Mouse (Mus musculus): ENCODE measurements around the gene Dnajc21.

DNA sequence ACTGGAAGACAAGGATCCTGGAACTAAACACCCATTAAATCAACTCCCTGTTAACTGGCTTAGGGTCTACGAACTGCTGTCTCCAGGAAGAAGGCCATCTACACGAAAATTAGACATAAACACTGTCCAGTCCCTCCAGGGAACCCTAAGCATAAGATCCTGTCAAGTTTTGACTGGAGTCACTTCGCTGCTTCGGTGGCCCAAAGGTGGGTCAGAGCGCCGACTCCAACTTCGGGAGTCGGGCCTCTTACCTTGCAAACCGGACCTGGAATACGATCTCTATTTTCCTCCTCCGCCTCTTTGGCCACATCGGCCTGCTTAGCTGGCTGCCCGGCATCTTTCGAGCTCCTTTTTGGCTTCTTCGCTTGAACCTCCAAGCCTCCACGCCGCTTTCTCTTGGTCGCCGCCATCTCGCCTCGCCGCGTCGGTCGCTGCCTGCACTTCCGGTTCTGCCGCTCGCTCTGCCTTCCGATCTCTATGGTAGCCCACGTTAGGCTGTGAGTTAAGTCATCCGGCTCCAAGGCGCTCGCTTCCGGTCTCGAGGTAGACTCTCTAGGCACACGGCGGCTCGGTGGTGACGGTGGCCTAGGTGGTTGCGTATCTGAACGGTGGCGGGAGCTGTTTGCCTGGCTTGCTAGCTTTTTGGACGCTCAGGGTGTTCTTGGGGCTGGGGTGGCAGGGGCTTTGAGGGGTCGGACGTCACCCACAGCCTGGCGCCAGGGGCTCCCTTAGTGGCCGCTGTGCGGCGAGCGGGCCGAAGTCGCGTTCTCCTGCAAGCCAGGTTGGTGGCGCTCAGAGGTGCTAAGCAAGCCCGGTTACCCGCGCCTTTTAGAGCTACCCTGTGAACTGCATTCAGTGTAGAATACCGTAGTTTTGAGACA lies 15.4 kb upstream of the Dnajc21 start, which contains the start of the genes Brix1 and Rad1:
- peak; percentile 50 for TF ChIP-seq POLR2A (IDR thresholded peaks at IDR 0.05; ENCODE audit: insufficient read depth, low read length)
- no peak for TF ChIP-seq CTCF (IDR thresholded peaks at IDR 0.05; ENCODE audit: low read depth, low read length)
- TF ChIP-seq EP300 (IDR thresholded peaks at IDR 0.05; ENCODE audit: insufficient read depth, low read depth, low read length), result 0 out of 2 replicates have a peak, but pooled peaks have one; percentile 37

Measured in ES-Bruce4 (cell line).